Mouse (Mus musculus) embryonic facial prominence, embryonic 11.5 days (tissue): ENCODE measurements at regions not wholly inside any gene's neighbourhood (a gene's known extent, or its start where the extent isn't known, plus 50 kb on each side); places are given as distances from the start of the nearest gene placed in this dataset. TPM values are rescaled to one million over a fixed set of nuclear protein-coding genes. Genes with fewer than 3 reads are reported as not detected.

Experiments used
- microRNA-seq: library from miRNA; unstranded; fragments of <30 nt; microRNA quantifications from one replicate; pipeline ENCODE4, GENCODE M21; 2016; ENCODE audit warnings: borderline number of aligned reads

Small RNA genes in the stretch of these regions (microRNA-seq; reads per million reads assigned to microRNA genes)
- gene Gm23263: not detected
- gene Gm25399: not detected
